Mouse (Mus musculus) embryo, embryonic 11 days (tissue): ENCODE measurements around the gene Slc25a13.

Experiments used
- DNase-seq: peaks from one replicate; pipeline ENCODE4 v3.0.0-alpha.2; 2015

Slc25a13 gene

DNA sequence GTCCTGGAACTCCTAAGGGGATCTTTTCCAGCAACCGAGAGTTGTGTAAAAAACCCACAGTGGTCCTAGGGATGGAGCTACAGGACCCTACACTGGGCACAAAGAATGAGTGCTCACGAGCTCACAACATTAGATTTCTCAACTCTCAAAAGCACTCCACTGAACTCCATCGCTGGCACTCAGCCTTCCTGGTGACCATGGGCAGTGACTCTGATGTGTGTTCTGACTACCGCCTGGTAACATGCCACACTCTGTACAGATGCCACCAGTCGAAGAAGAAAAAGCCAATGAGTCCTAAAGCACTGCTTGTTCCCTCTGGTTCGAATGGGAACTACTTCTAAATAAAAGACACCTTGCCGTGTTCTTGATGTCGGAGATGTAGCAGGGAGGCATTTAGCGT is 111.4 kb downstream of the Slc25a13 start:
- no peak for DNase-seq

DNA sequence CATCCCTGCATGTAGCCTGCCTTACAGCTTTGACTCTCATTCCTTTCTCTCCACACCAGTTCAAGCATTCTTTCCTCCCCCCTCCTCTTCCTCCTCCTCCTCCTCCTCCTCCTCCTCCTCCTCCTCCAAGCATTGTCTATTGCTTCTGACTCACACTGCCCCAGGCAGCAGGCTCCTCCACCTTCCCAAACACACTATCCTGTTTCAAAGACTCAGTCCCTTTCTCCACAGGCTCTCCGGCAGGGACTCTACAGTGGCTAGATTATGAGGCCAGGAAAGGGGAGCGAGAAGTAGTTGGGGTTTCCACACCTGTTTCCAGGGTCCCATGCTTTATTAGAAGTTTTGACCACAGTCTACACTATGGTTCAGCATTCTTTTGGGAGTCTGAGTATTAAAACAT is 113.5 kb downstream of the Slc25a13 start:
- no peak for DNase-seq

DNA sequence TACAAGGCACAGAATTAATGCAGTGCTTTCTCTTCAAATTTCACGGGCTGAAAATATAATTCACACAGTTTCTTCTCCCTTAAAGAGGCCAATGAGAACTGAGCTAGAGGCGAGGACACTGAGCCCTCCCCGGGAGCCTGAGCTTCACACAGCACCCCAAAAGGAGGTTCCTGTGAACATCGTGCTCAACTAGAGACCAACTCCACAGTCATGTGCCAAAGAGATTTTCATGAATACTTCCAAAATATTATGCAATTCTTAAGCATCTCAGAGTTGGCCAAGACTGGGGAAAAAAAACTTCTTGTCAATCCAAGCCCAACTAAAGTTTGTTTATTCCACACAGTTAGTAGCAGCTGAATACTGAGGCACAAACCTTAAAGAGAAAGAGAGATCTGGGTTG is 115.4 kb downstream of the Slc25a13 start:
- no peak for DNase-seq

DNA sequence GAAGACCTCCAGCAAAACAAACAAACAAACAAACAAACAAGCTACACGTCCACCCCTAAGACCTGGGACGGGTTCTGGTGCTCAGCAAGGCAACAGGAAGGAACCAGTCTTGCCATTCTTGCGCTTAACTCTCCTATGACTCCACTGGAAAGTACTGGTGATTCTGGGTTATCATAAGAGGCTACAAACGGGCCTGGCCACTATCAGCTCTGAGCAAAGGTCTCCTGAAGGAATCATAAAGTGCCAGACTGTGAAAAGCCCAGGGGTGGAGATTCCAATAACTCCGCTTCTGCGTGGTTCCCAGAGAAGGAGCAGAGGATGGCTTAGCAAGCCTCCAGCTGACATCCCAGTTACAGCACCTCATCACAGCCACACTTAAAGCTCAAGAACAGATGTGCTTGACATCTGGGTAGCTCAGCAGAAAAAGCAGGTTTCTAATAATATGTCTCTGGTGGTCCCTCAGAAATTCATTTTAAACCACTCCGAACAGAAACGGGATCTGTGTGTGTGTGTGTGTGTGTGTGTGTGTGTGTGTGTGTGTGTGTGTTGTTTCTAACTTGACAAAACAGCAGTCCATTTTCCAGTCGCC is 116.0 kb downstream of the Slc25a13 start:
- no peak for DNase-seq

DNA sequence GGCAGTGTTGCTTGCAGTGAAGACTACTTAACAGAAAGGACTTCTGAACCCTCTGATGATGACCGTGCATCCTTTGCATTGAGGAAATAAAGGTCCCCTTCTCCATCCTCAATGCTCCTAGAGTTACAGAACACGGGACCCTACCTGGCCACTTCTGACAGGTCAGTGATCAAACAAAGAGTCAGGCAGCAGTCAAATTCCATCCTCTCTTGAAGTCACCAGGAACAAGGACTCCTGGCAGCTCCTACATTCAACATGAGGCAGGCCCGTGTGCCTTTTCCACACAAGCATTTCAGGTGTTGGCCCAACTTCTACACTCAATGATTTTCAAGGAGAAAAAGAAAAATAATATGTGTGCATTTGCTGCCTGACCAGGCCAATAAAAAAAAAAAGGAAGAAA is 123.0 kb downstream of the Slc25a13 start:
- DNase-seq, result no peak

DNA sequence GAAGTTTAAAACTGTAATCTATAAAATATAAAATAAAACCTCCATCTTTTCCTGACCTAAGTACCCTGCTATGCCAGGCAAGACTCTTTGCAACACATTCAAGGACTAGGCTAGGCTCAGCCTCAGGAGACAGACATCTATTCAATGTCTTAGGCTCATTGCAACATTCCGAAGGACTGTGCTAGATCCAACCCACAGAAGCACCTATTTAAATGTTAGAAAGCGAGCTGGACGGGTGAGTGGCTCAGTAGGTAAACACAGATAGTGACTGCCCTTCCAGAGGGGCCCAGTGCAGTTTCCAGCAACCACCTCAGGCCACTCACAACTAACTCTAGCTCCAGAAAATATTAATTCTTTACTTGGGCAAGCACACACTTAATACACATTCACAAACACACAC is 123.5 kb downstream of the Slc25a13 start:
- no peak for DNase-seq

DNA sequence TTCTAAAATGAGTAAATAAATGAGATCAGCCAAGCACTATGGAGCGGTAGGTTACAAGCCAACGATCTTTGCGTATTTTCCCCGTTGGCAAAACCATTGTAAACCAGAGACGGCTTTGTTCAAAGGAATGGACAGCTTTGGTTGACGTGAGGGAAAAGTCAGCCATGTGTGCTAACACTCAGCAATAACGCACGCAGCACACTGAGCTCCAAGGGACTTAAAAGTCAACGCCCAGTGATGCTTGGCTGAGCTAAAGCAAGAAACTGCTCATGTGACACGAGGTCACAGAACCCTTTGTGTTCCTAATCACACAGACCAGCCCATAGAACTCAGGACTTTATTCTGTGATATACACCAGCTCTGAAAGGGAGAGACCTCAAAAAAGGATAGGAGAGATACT is 124.5 kb downstream of the Slc25a13 start:
- DNase-seq, result peak; percentile 43

DNA sequence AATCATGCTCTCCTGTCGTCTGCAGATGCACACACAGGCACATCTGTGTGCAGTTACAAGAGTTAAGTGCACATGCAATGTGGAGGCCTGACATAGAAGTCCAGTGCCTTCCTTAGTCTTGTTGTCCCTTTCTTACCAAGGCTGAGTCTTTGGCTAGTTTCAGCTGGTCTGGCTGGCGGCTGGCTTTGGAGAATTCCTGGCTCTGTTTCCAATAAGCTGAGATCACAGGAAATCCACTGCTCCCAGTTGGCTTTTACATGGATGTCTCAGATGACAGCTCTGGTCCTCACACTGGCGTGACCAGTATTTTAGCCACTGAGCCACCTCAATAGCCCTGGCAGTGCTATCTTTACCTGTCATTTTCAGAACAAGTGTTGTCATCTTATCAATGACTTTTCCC is 126.0 kb downstream of the Slc25a13 start:
- no peak for DNase-seq

DNA sequence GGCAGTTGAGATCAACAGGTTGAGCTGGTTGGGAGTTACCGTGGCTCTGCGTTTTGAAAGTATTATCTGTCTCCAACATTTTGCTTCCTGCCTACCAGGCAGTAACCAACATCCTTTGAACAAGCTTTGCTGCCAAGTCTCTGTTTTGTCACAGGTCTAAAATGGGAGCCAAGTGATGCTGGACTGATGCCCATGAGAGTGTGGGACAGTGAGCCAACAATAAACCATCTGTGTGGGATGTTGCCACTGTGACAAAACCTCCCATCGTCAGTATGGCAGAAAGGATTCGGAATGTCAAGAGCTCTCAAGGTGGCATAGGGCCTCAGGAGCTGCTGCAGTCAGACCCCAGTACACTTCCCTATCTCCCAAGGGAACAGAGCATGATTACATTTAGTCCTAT is 128.8 kb downstream of the Slc25a13 start:
- DNase-seq, result no peak

DNA sequence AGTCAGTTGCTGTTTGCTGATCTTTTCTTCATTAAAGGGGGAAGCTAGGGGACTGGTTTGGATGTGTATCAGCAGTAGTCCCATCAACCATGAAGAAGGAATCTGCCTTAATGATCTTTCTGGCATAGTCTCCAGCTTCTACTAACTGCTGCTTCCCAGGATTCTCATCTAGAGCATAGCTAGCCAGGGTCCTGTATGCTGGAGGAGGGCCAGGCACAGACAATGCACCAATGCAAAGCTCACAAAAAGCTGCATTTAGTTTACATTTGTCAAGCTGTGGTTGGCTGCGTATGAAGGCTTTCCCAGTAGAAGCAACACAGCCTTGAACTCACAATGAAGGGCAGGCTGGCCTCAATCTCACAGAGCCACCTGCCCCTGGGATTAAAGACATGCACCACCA is 136.5 kb downstream of the Slc25a13 start:
- no peak for DNase-seq

DNA sequence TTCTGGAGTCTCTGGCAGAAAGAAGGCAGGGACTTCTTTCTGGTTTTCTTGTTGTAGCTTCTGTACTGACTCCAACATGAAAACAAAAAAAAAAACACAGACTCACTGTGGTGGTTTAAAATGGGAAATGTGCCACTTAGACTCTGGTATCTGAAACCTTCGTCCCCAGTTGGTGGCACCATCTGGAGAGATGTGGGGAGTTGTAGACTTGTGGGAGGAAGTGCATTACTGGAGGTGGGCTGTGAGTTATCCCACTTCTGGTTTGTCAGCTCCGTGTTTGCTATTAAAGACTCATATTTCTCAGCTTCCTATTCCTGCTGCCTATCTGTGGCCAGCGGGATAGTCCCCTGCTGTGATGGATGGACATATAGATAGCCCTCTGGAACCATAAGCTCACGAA is 139.7 kb downstream of the Slc25a13 start:
- no peak for DNase-seq

DNA sequence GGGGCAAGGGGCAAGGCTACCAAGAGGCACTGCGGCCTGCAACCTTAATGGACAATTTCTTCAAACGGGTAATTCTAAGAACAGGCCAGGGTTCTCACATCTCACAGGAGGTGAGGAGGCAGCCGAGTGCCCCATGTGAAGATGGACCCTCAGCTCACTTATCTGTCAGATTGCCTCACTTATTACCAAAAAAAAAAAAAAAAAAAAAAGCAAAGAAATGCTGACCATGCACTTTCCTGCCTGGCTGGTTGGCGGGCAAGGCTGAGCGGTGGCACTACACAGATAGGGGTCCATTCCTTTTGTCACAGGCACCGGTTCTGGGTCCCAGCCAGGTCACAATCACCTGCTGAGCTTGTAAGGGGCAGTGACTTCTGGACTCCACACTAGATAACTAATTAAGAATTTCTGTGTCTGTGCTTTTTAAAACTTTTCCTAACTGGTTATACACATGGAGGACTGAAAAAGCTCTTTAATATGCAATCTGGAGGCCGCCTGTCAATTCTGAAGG is 141.0 kb downstream of the Slc25a13 start:
- DNase-seq, result no peak

DNA sequence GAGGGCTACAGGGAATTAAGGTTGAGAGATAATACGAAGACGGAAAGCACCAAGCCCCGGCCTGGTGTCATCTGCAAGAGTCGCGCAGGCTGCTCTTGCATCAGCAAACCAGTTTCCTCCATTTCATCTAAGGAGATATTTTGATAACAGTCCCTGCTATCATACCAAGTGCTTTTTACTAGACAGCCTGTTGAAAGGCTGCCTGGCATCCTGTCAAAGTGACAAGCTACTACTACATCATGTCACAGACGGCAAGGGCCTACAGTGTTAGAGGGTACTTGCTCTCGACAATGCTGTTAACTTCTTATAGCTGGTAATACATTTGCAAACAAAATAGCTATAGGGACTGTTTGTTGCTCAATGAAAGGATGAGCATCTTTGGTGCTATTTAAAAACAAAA is 145.9 kb downstream of the Slc25a13 start:
- no peak for DNase-seq

DNA sequence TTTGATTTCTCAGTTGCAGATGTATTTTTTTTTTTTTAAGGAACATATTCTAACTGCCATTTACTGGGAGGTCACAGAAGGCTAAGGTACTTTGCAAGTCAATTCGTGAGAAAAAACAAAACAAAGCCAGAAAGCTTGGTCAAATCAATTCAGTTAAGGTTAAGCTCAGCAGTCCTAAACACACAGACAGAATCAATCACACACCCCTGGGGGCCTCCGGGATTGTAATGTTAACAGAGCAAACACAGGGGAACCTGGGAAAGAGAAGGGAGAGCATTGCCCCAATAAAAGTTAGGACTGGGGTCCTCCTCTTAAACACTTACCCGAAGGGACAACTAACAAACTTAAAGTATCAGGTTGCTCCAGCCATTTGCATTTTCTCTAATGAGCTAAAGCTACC is 147.0 kb downstream of the Slc25a13 start:
- no peak for DNase-seq

DNA sequence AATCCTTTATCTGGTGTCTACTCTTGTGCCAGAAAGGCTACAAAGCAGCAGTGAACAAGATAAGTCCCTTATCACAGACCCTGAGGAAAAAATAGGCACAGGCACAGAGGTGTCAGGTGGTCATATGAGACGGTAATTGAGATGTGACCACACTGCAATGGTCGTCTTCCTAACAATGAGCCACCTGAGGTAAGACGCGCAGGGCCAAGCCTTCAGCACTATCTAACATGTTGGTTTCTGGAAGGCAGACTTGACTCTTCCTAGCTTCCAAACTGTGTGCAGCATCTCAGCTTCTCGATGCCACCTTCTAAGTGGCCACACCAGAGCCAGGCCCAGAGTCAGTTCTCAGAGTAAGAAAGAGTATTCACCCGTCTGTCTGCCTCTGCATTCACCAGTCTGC is 149.8 kb downstream of the Slc25a13 start:
- DNase-seq, result no peak

DNA sequence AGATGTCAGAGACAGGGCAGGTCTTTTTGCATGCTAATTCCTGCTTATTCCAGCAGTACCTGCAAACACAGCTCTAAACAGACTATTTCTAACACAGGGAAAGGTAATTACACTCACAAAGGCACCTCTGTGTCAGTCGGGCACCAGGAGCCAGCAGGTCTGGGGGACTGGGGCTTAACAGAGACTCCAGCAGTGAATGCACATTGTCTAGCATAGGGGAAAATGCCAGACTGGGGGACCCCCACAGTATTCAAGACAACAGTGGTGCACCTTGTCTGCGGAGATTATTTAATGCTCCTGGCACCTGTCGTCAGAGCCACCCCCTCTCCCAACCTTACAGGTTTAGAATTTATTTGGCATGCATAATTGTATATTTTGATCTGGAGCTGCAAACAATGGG is 158.4 kb downstream of the Slc25a13 start:
- no peak for DNase-seq

DNA sequence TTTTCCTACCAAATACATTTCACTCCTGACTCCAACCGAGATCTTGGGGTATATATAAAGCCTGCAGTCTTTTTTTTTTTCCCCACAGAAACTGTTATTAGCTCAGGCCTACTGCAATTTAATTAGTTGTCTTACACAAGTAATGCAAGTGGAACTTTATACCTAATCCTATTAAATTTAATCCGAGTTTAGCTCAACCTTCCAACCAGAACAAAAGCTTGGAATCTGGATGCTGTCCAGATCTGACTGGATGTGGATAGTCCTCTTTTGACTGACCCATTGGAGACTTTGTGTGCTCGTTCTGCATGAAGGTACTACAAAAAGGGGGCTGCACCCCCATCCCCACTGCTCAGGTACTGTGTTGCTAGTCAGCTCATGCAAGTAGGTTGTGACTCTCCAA is 163.0 kb downstream of the Slc25a13 start:
- no peak for DNase-seq

DNA sequence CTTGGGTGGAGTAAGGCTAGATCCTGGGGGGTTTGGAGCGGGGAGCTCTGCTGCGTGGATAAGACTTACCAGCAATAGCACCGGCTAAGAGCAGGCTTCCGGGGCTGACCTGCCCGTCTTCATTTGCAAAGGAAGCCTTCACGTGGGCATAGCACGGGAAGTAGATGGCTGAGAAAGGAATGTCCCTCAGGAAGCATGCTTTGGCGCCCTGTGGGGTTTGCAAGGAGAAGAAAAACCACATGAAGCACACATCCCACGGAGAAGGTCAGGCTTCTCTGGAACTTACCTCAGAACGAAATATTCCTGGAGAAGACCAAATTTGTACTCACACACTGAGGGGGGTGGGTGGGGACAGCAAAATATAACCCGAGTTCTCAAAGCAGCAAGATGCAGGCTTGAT is 164.3 kb downstream of the Slc25a13 start:
- DNase-seq, result no peak

DNA sequence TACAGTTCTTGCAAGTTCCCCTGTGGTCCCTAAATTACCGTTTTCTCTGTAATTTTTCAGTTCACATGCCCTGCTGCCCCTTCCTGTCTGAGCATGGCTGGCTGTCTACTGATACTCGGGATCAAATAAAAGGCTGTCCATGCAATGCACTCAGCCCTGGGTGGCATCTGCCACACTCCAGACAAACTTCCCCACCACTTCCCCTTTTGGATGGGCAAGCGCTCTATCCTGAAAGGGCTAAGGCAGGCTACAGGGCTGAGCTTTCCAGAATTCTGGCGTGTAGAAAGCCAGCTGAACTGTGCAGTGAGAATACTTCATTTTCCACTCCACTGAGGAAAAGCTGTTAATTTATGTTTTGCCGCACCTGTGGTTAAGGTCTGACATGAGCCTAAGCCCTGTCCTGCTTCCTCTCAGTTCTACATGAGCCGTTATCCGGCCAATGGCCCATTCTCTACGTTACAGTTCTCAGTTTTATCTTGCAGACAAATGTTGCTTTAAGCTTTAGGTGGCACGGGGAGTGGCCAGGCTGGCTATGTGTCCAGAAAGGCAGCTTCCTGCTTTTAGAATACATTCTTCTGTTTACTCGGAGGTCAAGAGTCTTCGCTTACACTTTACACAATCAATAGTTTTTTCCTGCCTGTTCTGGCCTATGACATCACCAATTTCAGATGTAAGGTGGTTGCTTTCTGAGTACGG is 170.1 kb downstream of the Slc25a13 start:
- DNase-seq, result no peak

DNA sequence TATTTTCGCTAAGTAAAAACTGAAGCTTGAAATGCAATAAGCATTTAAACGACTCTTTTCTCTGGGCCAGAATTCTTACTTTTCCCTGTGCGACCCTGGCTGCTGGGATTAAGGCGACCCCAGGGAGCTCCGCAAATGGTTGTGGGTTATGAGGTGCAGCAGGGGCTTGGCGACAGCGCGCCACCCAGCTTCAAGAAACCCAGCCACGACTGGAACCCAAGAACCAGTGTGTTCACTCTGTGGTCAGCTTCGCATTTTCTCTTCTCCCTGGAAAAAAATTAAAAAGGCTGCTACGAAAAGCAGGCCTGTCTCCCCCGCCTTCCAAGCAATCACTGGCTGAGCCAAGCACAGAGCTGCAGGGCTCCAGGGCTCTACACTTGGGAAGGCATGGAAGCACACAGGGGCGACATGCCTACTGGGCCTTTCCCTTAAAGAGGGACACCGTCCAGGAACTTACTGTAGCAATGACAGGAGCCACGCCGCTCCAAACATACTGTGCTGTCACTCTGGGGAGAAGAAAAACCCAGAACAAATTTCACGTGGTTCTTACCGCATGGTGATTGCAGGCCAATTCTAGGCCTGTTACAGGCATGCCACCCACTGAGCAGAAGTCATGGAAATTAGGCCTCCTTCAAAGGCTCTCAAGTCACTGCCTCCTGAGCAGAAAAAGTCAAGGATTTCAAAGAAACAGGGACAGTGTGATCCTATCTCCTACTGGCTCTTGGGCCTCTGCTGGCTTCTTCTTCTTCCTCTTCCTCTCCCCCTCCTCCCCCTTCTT is 178.0 kb downstream of the Slc25a13 start:
- DNase-seq, result peak; percentile 26

DNA sequence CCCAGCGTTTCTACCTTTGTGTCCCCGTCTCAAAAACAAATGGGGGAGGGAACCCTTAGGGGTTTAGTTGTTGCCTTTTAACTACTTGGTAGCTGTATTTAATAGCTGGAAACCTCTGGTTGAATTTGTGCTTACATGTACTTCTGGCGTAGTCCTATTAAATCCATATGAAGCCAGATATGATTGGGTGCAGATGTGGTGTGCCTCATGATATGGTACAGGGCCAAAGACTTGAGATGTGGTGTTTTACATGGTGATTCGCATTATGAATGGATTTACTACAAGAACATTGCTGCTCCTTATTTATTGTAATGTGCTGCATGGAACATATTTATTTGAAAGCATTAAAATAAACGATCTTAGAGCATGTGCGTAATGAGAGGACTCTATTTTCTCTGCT is 189.3 kb downstream of the Slc25a13 start:
- DNase-seq, result no peak

DNA sequence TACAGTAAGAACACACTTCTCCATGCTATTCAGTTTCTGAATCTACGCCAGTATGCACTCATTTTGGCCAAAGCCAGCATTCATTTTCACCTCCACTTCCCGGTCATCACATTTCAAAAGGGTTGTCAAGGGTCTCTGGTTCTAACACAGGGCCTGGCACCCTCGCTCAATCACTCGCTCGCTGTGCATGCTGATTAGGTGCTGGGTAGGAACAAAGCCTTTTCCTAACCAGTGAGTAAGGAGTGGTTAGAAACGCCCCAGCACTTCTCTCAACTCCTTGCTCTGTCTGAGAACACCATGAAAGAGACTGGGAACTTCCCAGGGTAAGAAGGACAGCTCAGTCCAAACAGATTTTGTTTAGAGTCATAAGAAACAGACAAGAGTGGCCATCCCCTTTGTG is 193.0 kb downstream of the Slc25a13 start:
- DNase-seq, result no peak

DNA sequence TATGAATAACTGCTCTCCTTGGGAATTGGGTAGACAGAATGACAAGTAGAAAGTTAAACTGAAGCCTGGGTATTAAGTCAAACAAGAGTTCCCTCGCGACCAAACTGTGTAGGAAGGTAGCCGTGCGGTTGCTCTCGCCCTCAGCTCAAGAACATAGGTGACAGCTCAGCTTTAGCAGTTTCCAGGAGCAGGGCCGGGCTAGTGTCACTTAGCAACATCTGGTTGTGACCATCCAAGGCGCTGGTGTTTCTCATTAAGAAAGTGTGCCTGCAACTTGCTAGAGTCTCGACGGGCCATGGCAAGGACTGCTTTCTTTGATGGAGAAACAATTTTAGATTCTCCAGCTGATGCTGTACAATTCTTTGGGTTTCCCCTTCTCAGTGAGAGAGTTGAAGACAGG is 200.0 kb downstream of the Slc25a13 start:
- peak; percentile 63 for DNase-seq

DNA sequence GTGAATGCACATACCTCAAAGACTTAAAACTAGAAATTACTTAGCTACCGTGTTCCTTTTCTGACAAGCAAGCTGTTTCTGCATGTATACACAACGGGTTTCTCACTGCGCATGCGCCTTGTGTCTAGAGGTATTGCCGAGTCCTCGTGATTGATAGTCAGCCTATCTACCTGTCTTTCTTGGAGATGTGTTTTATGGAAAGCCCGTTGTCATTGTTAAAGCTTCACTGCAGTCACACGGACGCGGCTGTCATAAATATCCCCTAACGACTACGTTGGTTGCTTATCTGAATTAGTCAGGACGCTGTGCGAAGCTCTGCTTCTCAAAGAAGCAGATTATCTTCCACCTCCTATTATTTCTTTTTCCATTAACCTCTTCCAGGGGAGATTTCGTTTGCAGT is 201.4 kb downstream of the Slc25a13 start:
- no peak for DNase-seq
